Mouse (Mus musculus) forebrain, embryonic 14.5 days (tissue): ENCODE measurements around the gene Zfp618. TPM values are rescaled to one million over a fixed set of nuclear protein-coding genes. Genes with fewer than 3 reads are reported as not detected.

Experiments used
- ATAC-seq: fragments of 200-750 bp; cut with Nextera tagmentation; 2 replicates; pipeline ENCODE4 v1.8.0; 2017; ENCODE audit warnings: mild to moderate bottlenecking, moderate library complexity
- DNase-seq: peaks from one replicate; pipeline ENCODE4 v3.0.0-alpha.2; 2015; ENCODE audit warnings: low spot score
- H3K27ac ChIP-seq: fragments of 300-500 bp; sonication (generic); 2 replicates; pipeline ENCODE4 v1.5.1; 2014; ENCODE audit warnings: low read depth, mild to moderate bottlenecking, control low read depth, low read length, moderate library complexity
- H3K27me3 ChIP-seq: fragments of 300-500 bp; sonication (generic); replicated peaks from 2 replicates; pipeline ENCODE4 v1.6.1; 2014; ENCODE audit warnings: low read length, control low read depth, mixed read lengths; ENCODE audit not compliant: control insufficient read depth, insufficient read depth
- H3K36me3 ChIP-seq: fragments of 300-500 bp; sonication (generic); 2 replicates; pipeline ENCODE4 v1.6.1; 2014; ENCODE audit warnings: low read length, control low read depth; ENCODE audit not compliant: control insufficient read depth, insufficient read depth
- H3K4me1 ChIP-seq: fragments of 300-500 bp; sonication (generic); 2 replicates; pipeline ENCODE4 v1.6.1; 2014; ENCODE audit warnings: antibody characterized with exemption, low read length, control low read depth; ENCODE audit not compliant: control insufficient read depth, insufficient read depth
- H3K4me2 ChIP-seq: fragments of 300-500 bp; sonication (generic); 2 replicates; pipeline ENCODE4 v1.6.1; 2014; ENCODE audit warnings: mild to moderate bottlenecking, control low read depth, low read length
- H3K4me3 ChIP-seq: fragments of 300-500 bp; sonication (generic); 2 replicates; pipeline ENCODE4 v1.5.1; 2014; ENCODE audit warnings: low read depth, low read length, control low read depth
- H3K9ac ChIP-seq: fragments of 300-500 bp; sonication (generic); 2 replicates; pipeline ENCODE4 v1.6.1; 2014; ENCODE audit warnings: mild to moderate bottlenecking, low read length, control low read depth, moderate library complexity
- H3K9me3 ChIP-seq: fragments of 300-500 bp; sonication (generic); replicated peaks from 2 replicates; pipeline ENCODE4 v1.6.1; 2016; ENCODE audit warnings: low read length, control low read depth, mixed read lengths; ENCODE audit not compliant: control insufficient read depth
- WGBS: fragments of 180-500 bp; shearing (Covaris S2); extraction: QIAGEN DNeasy Blood & Tissue Kit; methylation state at CpG from one replicate; pipeline ENCODE4 v1.1.7; 2014; 5-methylcytosine and 5-hydroxymethylcytosine counted together
- polyA plus RNA-seq: library from polyadenylated mRNA; unstranded; fragments of >200 nt; fragmentation: Nextera tagmentation; extraction: Ambion mirVana; gene quantifications from 2 replicates; pipeline ENCODE4 v1.2.1, GENCODE M21; 2014

Zfp618 gene
- polyA plus RNA-seq, 1 experiment from 2014 or later, result 14.9 TPM

DNA sequence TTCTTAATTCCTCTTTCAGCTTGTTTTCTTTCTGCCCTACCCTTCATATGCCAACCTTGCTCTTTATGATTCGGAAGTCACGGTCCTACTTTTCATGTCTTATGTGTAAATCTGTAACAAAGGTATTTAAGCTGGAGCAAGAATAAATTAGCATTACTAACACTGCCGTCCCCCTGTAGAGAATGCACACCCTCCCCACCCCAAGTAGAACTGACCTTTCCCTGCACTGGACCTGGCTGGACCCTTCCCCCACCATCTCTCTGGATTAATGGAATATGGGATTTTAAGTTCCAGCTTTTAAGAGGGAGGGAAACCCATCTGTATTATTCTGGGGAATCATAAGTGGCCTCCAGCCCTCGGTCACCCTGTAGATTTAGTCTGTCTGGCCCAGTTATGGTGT, 65.9 kb downstream of the Zfp618 start:
- no peaks in the 10 kb centered on the region for H3K36me3 ChIP-seq
- H3K9ac ChIP-seq, result no peak overlapping the region
- ATAC-seq (no peak), DNase-seq (no peak)
- no peak overlapping the region for H3K4me2 ChIP-seq
- no peaks in the 10 kb centered on the region for H3K27me3 ChIP-seq
- no peaks in the 10 kb centered on the region for H3K4me1 ChIP-seq
- no peak overlapping the region for H3K4me3 ChIP-seq
- 65% methylated on average over 4 of the region's 4 CpGs for WGBS
- H3K9me3 ChIP-seq, result no peaks in the 10 kb centered on the region
- no peak overlapping the region for H3K27ac ChIP-seq

DNA sequence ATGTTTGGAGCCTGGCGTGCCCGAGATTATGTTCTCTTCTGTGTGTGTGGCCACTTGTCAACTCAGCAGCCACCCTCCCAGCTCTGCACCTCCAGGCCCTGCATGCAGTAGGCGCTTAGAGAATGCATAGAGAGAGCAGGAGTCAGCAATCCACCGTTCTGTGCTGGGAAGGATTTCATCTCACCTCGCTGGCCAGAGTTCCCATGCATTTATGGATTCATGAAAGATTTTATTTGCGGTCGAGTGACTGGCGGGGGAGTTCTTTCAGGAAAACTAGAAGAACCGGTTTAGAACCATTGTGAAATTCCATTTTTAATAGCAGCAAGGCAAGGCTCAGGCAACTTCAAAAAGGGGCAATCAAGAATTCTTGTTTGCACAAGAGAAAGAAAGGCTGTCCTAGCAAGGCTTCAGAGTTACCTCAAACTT, 67.2 kb downstream of the Zfp618 start:
- H3K9me3 ChIP-seq, result no peaks in the 10 kb centered on the region
- no peak overlapping the region for H3K4me3 ChIP-seq
- H3K27ac ChIP-seq, result no peak overlapping the region
- no peak overlapping the region for H3K4me2 ChIP-seq
- H3K27me3 ChIP-seq, result no peaks in the 10 kb centered on the region
- no peak for ATAC-seq
- no peaks in the 10 kb centered on the region for H3K36me3 ChIP-seq
- WGBS, result 77% methylated on average over 9 of the region's 9 CpGs
- no peak overlapping the region for H3K9ac ChIP-seq
- no peak for DNase-seq
- no peaks in the 10 kb centered on the region for H3K4me1 ChIP-seq

- Histone ChIP-seq H3K27ac (no peak overlapping the region), H3K27me3 (no peaks in the 10 kb centered on the region), H3K4me1 (no peaks in the 10 kb centered on the region), H3K9ac (no peak overlapping the region), H3K9me3 (no peaks in the 10 kb centered on the region), H3K36me3 (no peaks in the 10 kb centered on the region), H3K4me2 (no peak overlapping the region), H3K4me3 (no peak overlapping the region)
- WGBS, result 11% methylated on average over 5 of the region's 5 CpGs
- DNase-seq (peak; percentile 12), ATAC-seq (peak; percentile 32; the same call in 1 of the 2 replicates)
These were observed 68.4 kb downstream of the Zfp618 start for GRCm38 (mm10) chr4:63033724-63034123.

- H3K27ac ChIP-seq, result no peak overlapping the region
- 83% methylated on average over 7 of the region's 7 CpGs for WGBS
- DNase-seq, result no peak
- no peak for ATAC-seq
- no peaks in the 10 kb centered on the region for H3K36me3 ChIP-seq
- no peaks in the 10 kb centered on the region for H3K4me1 ChIP-seq
- H3K9me3 ChIP-seq, result no peaks in the 10 kb centered on the region
- no peak overlapping the region for H3K4me2 ChIP-seq
- no peak overlapping the region for H3K4me3 ChIP-seq
- H3K9ac ChIP-seq, result no peak overlapping the region
- H3K27me3 ChIP-seq, result no peaks in the 10 kb centered on the region
These were observed 70.6 kb downstream of the Zfp618 start for GRCm38 (mm10) chr4:63035991-63036390.

DNA sequence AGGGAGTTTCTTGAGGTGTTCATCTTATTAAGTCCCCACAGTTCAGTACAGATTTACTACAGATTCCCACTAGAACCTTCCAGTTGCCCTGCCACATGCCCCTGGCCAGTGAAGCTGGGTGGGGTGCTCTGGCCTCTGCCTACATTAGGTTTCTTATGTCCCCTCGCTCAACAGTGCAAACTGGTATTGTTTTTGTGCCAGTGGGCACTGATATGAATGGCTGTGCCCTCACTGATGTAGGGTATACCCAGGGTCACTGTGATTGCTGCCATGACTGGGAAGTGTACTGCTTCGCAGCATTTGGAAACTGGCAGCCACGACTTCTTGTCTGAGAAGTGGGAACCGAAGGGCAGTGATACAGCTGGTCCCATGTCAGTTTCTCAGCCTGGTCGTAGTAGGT, 71.4 kb downstream of the Zfp618 start:
- WGBS, result 94% methylated on average over 5 of the region's 5 CpGs
- no peak overlapping the region for H3K4me3 ChIP-seq
- H3K9me3 ChIP-seq, result no peaks in the 10 kb centered on the region
- no peaks in the 10 kb centered on the region for H3K4me1 ChIP-seq
- ATAC-seq, result no peak
- H3K27me3 ChIP-seq, result no peaks in the 10 kb centered on the region
- H3K27ac ChIP-seq, result no peak overlapping the region
- no peak overlapping the region for H3K9ac ChIP-seq
- DNase-seq, result no peak
- H3K4me2 ChIP-seq, result no peak overlapping the region
- H3K36me3 ChIP-seq, result no peaks in the 10 kb centered on the region

DNA sequence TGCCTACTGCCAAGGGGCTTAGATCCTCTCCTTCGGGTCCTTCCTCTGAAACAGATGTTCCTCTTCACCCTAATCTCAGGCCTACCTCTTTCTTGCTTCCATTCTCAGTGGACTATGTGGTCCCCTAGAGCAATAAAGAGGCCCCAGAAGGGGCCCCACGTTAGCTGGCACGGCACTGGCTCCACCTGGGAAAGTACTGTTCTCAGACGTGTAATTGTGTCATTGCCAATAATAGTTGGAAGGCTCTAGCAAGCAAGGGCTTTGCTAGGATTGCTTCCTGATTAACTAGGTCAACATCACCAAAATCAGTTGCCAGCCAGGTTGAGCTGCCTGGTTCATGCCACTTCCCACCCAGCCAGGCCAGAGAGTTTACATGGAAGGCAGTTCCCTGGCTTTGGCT, 72.2 kb downstream of the Zfp618 start:
- no peaks in the 10 kb centered on the region for H3K36me3 ChIP-seq
- H3K9ac ChIP-seq, result no peak overlapping the region
- WGBS, result 69% methylated on average over 4 of the region's 4 CpGs
- no peak overlapping the region for H3K27ac ChIP-seq
- DNase-seq, result no peak
- H3K4me1 ChIP-seq, result no peaks in the 10 kb centered on the region
- no peak overlapping the region for H3K4me3 ChIP-seq
- H3K4me2 ChIP-seq, result no peak overlapping the region
- H3K27me3 ChIP-seq, result no peaks in the 10 kb centered on the region
- no peak for ATAC-seq
- H3K9me3 ChIP-seq, result no peaks in the 10 kb centered on the region

DNA sequence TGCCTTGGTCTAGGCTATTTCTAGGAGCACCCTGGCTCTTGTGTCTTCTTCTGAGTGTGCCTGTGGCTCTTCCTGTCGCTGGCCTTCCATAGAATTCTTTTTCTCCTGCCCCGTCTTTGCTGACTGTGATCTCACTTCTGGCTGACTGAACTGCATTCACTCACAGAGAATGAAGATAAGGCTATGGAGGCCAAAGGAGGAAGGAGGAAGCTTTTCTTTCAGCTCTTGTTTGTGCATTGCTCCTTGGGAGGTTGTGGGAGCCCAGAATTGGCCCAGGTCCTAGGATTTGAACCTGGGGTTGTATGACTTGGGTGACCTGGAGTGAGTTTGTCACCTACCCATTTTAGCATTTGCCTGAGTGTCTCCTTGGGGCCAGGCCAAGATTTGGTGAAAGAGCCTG, 72.9 kb downstream of the Zfp618 start:
- no peak for DNase-seq
- H3K4me3 ChIP-seq, result no peak overlapping the region
- no peaks in the 10 kb centered on the region for H3K4me1 ChIP-seq
- no peaks in the 10 kb centered on the region for H3K36me3 ChIP-seq
- no peak overlapping the region for H3K9ac ChIP-seq
- H3K9me3 ChIP-seq, result no peaks in the 10 kb centered on the region
- ATAC-seq, result no peak
- WGBS, result 33% methylated on average over 2 of the region's 2 CpGs
- H3K27me3 ChIP-seq, result no peaks in the 10 kb centered on the region
- no peak overlapping the region for H3K27ac ChIP-seq
- no peak overlapping the region for H3K4me2 ChIP-seq

GRCm38 (mm10) chr4:63038937-63039336, 73.6 kb downstream of the Zfp618 start:
- no peaks in the 10 kb centered on the region for H3K4me1 ChIP-seq
- H3K36me3 ChIP-seq, result no peaks in the 10 kb centered on the region
- 96% methylated on average over 10 of the region's 10 CpGs for WGBS
- H3K4me3 ChIP-seq, result no peak overlapping the region
- ATAC-seq (no peak), DNase-seq (no peak)
- H3K27me3 ChIP-seq, result no peaks in the 10 kb centered on the region
- no peak overlapping the region for H3K4me2 ChIP-seq
- no peak overlapping the region for H3K27ac ChIP-seq
- no peak overlapping the region for H3K9ac ChIP-seq
- no peaks in the 10 kb centered on the region for H3K9me3 ChIP-seq

DNA sequence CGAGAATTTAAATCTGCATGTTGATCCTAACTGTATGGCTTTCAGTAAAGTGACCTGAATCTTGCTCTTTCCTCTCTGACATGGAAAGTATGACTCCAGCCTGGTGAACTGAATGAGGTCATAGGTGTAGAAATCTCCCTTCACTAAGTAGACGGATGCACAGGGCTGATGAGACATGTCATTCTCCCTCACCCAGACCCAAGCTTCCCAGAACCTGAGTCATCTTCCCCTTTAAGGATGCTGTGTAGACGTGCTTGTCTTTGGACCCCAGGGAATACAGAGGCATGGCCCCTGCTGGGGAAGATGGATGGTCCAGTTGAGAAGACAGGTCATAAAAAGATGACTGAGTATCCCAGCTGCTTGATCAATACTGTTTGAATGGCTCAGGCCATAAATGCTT, 83.2 kb downstream of the Zfp618 start:
- DNase-seq (no peak), ATAC-seq (no peak)
- H3K4me3 ChIP-seq, result no peak overlapping the region
- H3K4me1 ChIP-seq, result no peaks in the 10 kb centered on the region
- H3K27ac ChIP-seq, result no peak overlapping the region
- H3K36me3 ChIP-seq, result no peaks in the 10 kb centered on the region
- H3K9ac ChIP-seq, result no peak overlapping the region
- no peaks in the 10 kb centered on the region for H3K27me3 ChIP-seq
- H3K4me2 ChIP-seq, result no peak overlapping the region
- H3K9me3 ChIP-seq, result no peaks in the 10 kb centered on the region
- WGBS, result 96% methylated on average over 3 of the region's 3 CpGs
